23 mouse cellular contexts compared by ENCODE assay signal in the genomic region with DNA sequence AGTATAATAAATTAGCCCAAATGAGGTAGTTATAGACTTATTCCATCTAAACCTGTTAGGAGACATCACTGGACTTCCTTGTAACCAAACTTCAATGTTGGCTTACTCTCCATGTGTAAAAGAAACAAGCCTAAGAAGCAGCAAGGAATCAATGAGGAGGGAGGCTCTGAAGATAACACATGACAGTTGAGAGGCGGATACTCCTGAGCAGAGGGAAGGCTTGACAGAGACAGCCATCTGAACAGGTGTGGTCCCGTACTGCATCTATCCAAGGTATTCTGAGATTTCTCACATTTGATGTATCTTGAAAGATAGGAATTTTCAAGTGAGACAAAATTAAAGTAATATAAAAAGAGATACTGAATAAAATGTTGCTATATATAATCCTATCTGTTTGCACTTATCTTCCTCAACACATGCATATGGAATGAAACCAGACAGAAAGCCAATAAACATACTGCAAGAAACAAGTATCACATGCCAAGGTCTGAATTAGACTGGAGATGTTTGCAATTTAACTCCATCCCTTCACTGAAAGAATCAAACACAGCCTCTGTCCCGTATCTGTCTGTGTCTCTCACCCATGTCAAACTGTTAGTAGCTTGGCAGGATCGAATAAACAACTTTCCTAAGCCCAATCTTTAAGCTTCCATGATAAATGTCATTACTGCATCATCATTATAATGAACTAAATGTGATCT.
DNase-seq lines count a peak whose midpoint lies in the region; ATAC-seq and TF ChIP-seq lines count a peak whose summit lies in the region.
"Had no signal": no experiment of that assay in that cellular context is flagged by ENCODE, and none has a peak within 500 bp of the region (broad histone marks: within the 10 kb centered on the region; RNA-seq: fewer than 3 reads in every experiment).

No protein-coding gene starts in this region.

- no peak for ATAC-seq in embryonic facial prominence, embryonic 14.5 days (ENCODE audit: low read depth)
- ATAC-seq in frontal cortex, adult (ENCODE audit: low TSS enrichment), result peak; percentile 62; the same call in 1 of the 2 replicates
- ATAC-seq in stomach, embryonic 16.5 days (ENCODE audit: insufficient read depth, low FRiP score), result 0 out of 2 replicates have a peak, but pooled peaks have one; percentile 33
- ATAC-seq in stomach, postnatal 0 days (ENCODE audit: low FRiP score, low TSS enrichment), result no peak
- ATAC-seq: CD4-positive, CD25-positive, alpha-beta regulatory T cell, adult 4 months; hindbrain, postnatal 0 days had no signal

- no peak overlapping the region for H3K4me2 ChIP-seq in embryonic facial prominence, embryonic 14.5 days (ENCODE audit: low read depth, low read length)
- H3K4me2 ChIP-seq in stomach, embryonic 16.5 days (ENCODE audit: low read depth, low read length), result no peak overlapping the region
- no peak overlapping the region for H3K4me2 ChIP-seq in stomach, postnatal 0 days (replicated peaks; ENCODE audit: low read depth)
- H3K4me2 ChIP-seq: embryonic facial prominence, embryonic 13.5 days; heart, embryonic 13.5 days; hindbrain, embryonic 13.5 days had no signal

- no peaks in the 10 kb centered on the region for H3K4me1 ChIP-seq in embryonic facial prominence, embryonic 14.5 days (ENCODE audit: control insufficient read depth, insufficient read depth, low read length)
- no peaks in the 10 kb centered on the region for H3K4me1 ChIP-seq in embryonic facial prominence, embryonic 10.5 days
- H3K4me1 ChIP-seq in stomach, embryonic 16.5 days (ENCODE audit: control insufficient read depth, insufficient read depth, low read length), result no peaks in the 10 kb centered on the region
- H3K4me1 ChIP-seq in stomach, postnatal 0 days (replicated peaks; ENCODE audit: control insufficient read depth, insufficient read depth), result no peaks in the 10 kb centered on the region
- H3K4me1 ChIP-seq: embryonic facial prominence, embryonic 13.5 days; heart, embryonic 13.5 days; hindbrain, embryonic 13.5 days had no signal

- peak; percentile 35 for DNase-seq in embryonic facial prominence, embryonic 14.5 days (ENCODE audit: low spot score)
- no peak for DNase-seq in embryonic facial prominence, embryonic 10.5 days (ENCODE audit: low spot score)
- DNase-seq in frontal cortex, postnatal 25 days (ENCODE audit: low spot score in 2 of 2), result no peak
- DNase-seq in stomach, postnatal 0 days (ENCODE audit: low spot score), result no peak
- DNase-seq in urinary bladder, adult 2 months (ENCODE audit: low spot score), result no peak
- no peak for DNase-seq in cerebellum, postnatal 36 days
- DNase-seq: adrenal gland, postnatal 14 days; B cell, adult 2 months; cerebellum, adult 11 months; cerebellum, adult 8-10 months; cerebellum, postnatal 14 days; gastrocnemius, postnatal 36 days; heart, adult 11 months; heart, postnatal 4 days; kidney, adult 11 months had no signal

- no peaks in the 10 kb centered on the region for H3K9me3 ChIP-seq in embryonic facial prominence, embryonic 14.5 days (ENCODE audit: control insufficient read depth, low read length)
- H3K9me3 ChIP-seq in embryonic facial prominence, embryonic 10.5 days, result no peaks in the 10 kb centered on the region
- no peaks in the 10 kb centered on the region for H3K9me3 ChIP-seq in stomach, embryonic 16.5 days (replicated peaks; ENCODE audit: control insufficient read depth, low read length)
- H3K9me3 ChIP-seq in stomach, postnatal 0 days (ENCODE audit: control insufficient read depth, low read length), result no peaks in the 10 kb centered on the region
- H3K9me3 ChIP-seq: embryonic facial prominence, embryonic 13.5 days; G1E; heart, embryonic 13.5 days; hindbrain, embryonic 13.5 days had no signal

- H3K36me3 ChIP-seq in embryonic facial prominence, embryonic 14.5 days (ENCODE audit: control insufficient read depth, insufficient read depth, low read length), result no peaks in the 10 kb centered on the region
- no peaks in the 10 kb centered on the region for H3K36me3 ChIP-seq in embryonic facial prominence, embryonic 10.5 days (replicated peaks)
- H3K36me3 ChIP-seq in stomach, embryonic 16.5 days (ENCODE audit: control insufficient read depth, insufficient read depth, low read length), result no peaks in the 10 kb centered on the region
- no peaks in the 10 kb centered on the region for H3K36me3 ChIP-seq in stomach, postnatal 0 days (ENCODE audit: control insufficient read depth, insufficient read depth, low read length)
- H3K36me3 ChIP-seq: embryonic facial prominence, embryonic 13.5 days; heart, embryonic 13.5 days; hindbrain, embryonic 13.5 days had no signal

- H3K27ac ChIP-seq in embryonic facial prominence, embryonic 14.5 days (replicated peaks; ENCODE audit: low read depth, low read length), result no peak overlapping the region
- no peak overlapping the region for H3K27ac ChIP-seq in embryonic facial prominence, embryonic 10.5 days (replicated peaks)
- no peak overlapping the region for H3K27ac ChIP-seq in stomach, embryonic 16.5 days (ENCODE audit: low read length)
- no peak overlapping the region for H3K27ac ChIP-seq in stomach, postnatal 0 days (replicated peaks)
- H3K27ac ChIP-seq: embryonic facial prominence, embryonic 13.5 days; heart, embryonic 13.5 days; hindbrain, embryonic 13.5 days; hindbrain, postnatal 0 days had no signal

- H3K4me3 ChIP-seq in embryonic facial prominence, embryonic 14.5 days (ENCODE audit: low read depth, low read length), result no peak overlapping the region
- H3K4me3 ChIP-seq in embryonic facial prominence, embryonic 10.5 days, result no peak overlapping the region
- no peak overlapping the region for H3K4me3 ChIP-seq in stomach, embryonic 16.5 days (replicated peaks; ENCODE audit: low read length)
- H3K4me3 ChIP-seq in stomach, postnatal 0 days (ENCODE audit: low read depth, low read length), result no peak overlapping the region
- H3K4me3 ChIP-seq: embryonic facial prominence, embryonic 13.5 days; heart, embryonic 13.5 days; hindbrain, embryonic 13.5 days had no signal

- no peak for TF ChIP-seq EP300 in stomach, postnatal 0 days (optimal IDR thresholded peaks at IDR 0.05)

- TF ChIP-seq CTCF in stomach, postnatal 0 days (IDR thresholded peaks at IDR 0.05; ENCODE audit: low read depth), result no peak

- H3K9ac ChIP-seq in embryonic facial prominence, embryonic 14.5 days (ENCODE audit: low read depth, low read length), result no peak overlapping the region
- H3K9ac ChIP-seq in stomach, embryonic 16.5 days (ENCODE audit: low read length), result no peak overlapping the region
- H3K9ac ChIP-seq in stomach, postnatal 0 days (ENCODE audit: low read length), result no peak overlapping the region
- H3K9ac ChIP-seq: embryonic facial prominence, embryonic 13.5 days; heart, embryonic 13.5 days; hindbrain, embryonic 13.5 days had no signal

- no peaks in the 10 kb centered on the region for H3K27me3 ChIP-seq in embryonic facial prominence, embryonic 14.5 days (replicated peaks; ENCODE audit: control insufficient read depth, insufficient read depth, low read length)
- no peaks in the 10 kb centered on the region for H3K27me3 ChIP-seq in embryonic facial prominence, embryonic 10.5 days (replicated peaks; ENCODE audit: low read depth, poor library complexity, severe bottlenecking)
- H3K27me3 ChIP-seq in stomach, embryonic 16.5 days (ENCODE audit: control insufficient read depth, insufficient read depth, low read length), result no peaks in the 10 kb centered on the region
- no peaks in the 10 kb centered on the region for H3K27me3 ChIP-seq in stomach, postnatal 0 days (ENCODE audit: control insufficient read depth, insufficient read depth, low read length)
- H3K27me3 ChIP-seq: embryonic facial prominence, embryonic 13.5 days; heart, embryonic 13.5 days; hindbrain, embryonic 13.5 days had no signal

- 70% methylated on average over 4 of the region's 4 CpGs for WGBS in embryonic facial prominence, embryonic 14.5 days
- 83% methylated on average over 4 of the region's 4 CpGs for WGBS in embryonic facial prominence, embryonic 10.5 days
- WGBS in stomach, embryonic 16.5 days, result 67% methylated on average over 4 of the region's 4 CpGs
- 62% methylated on average over 4 of the region's 4 CpGs for WGBS in stomach, postnatal 0 days

Comparison
In these comparisons a context has a peak if more than half of its experiments do, and no peak if none do; other contexts are left out.
1. ATAC-seq: peak in frontal cortex, adult (single experiment) and stomach, embryonic 16.5 days (single experiment); none in embryonic facial prominence, embryonic 14.5 days (single experiment) and stomach, postnatal 0 days (single experiment).